Mouse (Mus musculus) ES-Bruce4 (cell line): ENCODE data around the gene Ttc12. TPM values are rescaled to one million over a fixed set of nuclear protein-coding genes. Genes with fewer than 3 reads are reported as not detected.

Experiments
- H3K27ac ChIP-seq: 2 replicates; pipeline ENCODE4 v1.5.1; 2012; ENCODE audit warnings: low read length, inconsistent platforms; ENCODE audit not compliant: insufficient read depth
- H3K27me3 ChIP-seq: 2 replicates; pipeline ENCODE4 v1.6.1; 2012; ENCODE audit warnings: mild to moderate bottlenecking, low read length, inconsistent platforms; ENCODE audit not compliant: control insufficient read depth, poor library complexity, insufficient read depth, severe bottlenecking
- H3K36me3 ChIP-seq: 2 replicates; pipeline ENCODE4 v1.6.1; 2012; ENCODE audit warnings: inconsistent platforms, mild to moderate bottlenecking, low read length, moderate library complexity; ENCODE audit not compliant: control insufficient read depth, poor library complexity, insufficient read depth, severe bottlenecking
- H3K4me1 ChIP-seq: one replicate; pipeline ENCODE4 v1.8.1; 2011; ENCODE audit warnings: low read length; ENCODE audit not compliant: control insufficient read depth, insufficient read depth
- H3K4me3 ChIP-seq: 2 replicates; pipeline ENCODE4 v1.5.1; 2011; ENCODE audit warnings: low read depth, mild to moderate bottlenecking, low read length
- H3K9ac ChIP-seq: 2 replicates; pipeline ENCODE4 v1.6.1; 2012; ENCODE audit warnings: low read depth, mild to moderate bottlenecking, inconsistent platforms; ENCODE audit not compliant: poor library complexity, severe bottlenecking
- H3K9me3 ChIP-seq: replicated peaks from 2 replicates; pipeline ENCODE4 v1.6.1; 2012; ENCODE audit warnings: mild to moderate bottlenecking, low read length, inconsistent platforms; ENCODE audit not compliant: control insufficient read depth, poor library complexity, insufficient read depth, severe bottlenecking
- CTCF ChIP-seq: IDR thresholded peaks from one replicate; pipeline ENCODE4 v1.8.1; 2011; ENCODE audit warnings: low read depth, low read length
- EP300 ChIP-seq: IDR thresholded peaks from 2 replicates; pipeline ENCODE4 v1.6.1; 2011; ENCODE audit warnings: low read depth, low read length; ENCODE audit not compliant: insufficient read depth
- POLR2A ChIP-seq: IDR thresholded peaks from one replicate; pipeline ENCODE4 v1.8.1; 2011; ENCODE audit warnings: low read length; ENCODE audit not compliant: insufficient read depth
- polyA plus RNA-seq: library from polyadenylated mRNA; stranded (reverse); fragments of >200 nt; gene quantifications from 2 replicates; pipeline ENCODE4 v1.2.4, GENCODE M21; 2011; ENCODE audit warnings: low read depth; ENCODE audit not compliant: missing spikeins, insufficient read depth, insufficient read length

Gene Ttc12
- polyA plus RNA-seq, 1 experiment = 12.6 TPM

DNA sequence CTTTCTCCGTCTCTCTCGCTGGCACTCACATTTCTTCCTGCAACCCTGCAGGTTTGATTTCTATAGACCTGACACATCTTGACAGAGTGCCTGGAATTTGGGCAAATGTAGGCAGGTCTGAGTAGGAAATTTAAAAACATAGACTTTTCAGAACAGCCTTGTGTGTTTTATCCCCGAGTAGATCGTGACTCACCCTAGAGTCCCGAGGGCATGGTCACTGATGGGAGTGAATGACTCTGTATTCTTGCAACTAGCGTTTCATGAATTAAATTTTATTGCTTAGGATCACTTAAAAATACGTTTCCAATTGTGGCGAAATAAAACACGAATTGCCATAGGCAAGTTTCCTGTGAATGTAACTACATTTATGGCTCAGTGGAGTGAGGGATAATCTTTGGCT is 37.9 kb upstream of the Ttc12 start:
- Histone ChIP-seq H3K4me1 (no peaks in the 10 kb centered on the region), H3K36me3 (no peaks in the 10 kb centered on the region), H3K27me3 (no peaks in the 10 kb centered on the region), H3K4me3 (no peak overlapping the region), H3K9me3 (no peaks in the 10 kb centered on the region), H3K27ac (no peak overlapping the region), H3K9ac (no peak overlapping the region)
- TF ChIP-seq EP300 (no peak), POLR2A (no peak), CTCF (no peak)

DNA sequence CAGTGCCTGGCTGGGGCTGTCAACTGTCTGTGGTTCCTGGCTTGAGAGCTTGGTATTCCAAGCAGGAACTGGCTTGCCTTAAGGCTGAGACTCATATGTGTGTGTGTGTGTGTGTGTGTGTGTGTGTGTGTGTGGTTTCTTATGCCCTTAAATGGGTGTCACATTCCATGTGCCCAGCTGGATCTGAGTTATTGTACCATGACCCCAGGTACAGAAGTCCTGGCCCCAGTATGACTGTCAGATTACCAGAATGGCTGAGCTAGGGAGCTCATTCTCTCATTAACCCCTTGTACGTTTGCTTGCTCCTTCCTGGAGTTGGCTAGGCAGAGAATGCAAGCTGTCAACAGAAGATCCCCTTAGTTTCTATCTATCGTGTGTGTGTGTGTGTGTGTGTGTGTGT is 28.3 kb upstream of the Ttc12 start:
- TF ChIP-seq POLR2A = no peak
- TF ChIP-seq CTCF = no peak
- TF ChIP-seq EP300 = no peak
- H3K9me3 ChIP-seq = no peaks in the 10 kb centered on the region
- H3K4me1 ChIP-seq = peaks cover 2% of the 10 kb centered on the region
- H3K4me3 ChIP-seq = no peak overlapping the region
- H3K27ac ChIP-seq = no peak overlapping the region
- no peaks in the 10 kb centered on the region for H3K36me3 ChIP-seq
- no peak overlapping the region for H3K9ac ChIP-seq
- H3K27me3 ChIP-seq = no peaks in the 10 kb centered on the region

DNA sequence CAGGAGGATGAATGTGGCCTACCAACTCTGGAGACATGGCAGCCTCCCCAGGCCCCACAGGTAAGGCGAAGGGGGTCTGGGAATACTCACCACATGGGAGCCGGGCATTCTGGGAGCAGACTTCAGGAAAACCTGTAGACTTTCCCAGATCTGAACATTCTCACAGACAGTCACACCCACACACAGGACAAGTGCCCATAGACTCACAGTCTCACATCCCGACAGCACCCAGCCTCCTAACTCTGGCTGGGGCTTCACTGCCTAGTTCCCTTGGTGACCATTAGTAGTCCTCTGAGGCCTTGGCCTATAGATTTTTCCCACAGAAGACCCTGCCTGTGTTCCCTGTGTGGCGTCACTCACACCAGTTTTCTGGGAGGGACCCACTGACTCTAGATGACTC is 24.6 kb upstream of the Ttc12 start:
- H3K9ac ChIP-seq = no peak overlapping the region
- H3K4me3 ChIP-seq = no peak overlapping the region
- H3K4me1 ChIP-seq = no peaks in the 10 kb centered on the region
- no peak overlapping the region for H3K27ac ChIP-seq
- no peaks in the 10 kb centered on the region for H3K27me3 ChIP-seq
- no peaks in the 10 kb centered on the region for H3K36me3 ChIP-seq
- no peaks in the 10 kb centered on the region for H3K9me3 ChIP-seq
- TF ChIP-seq POLR2A (no peak), CTCF (no peak), EP300 (no peak)

DNA sequence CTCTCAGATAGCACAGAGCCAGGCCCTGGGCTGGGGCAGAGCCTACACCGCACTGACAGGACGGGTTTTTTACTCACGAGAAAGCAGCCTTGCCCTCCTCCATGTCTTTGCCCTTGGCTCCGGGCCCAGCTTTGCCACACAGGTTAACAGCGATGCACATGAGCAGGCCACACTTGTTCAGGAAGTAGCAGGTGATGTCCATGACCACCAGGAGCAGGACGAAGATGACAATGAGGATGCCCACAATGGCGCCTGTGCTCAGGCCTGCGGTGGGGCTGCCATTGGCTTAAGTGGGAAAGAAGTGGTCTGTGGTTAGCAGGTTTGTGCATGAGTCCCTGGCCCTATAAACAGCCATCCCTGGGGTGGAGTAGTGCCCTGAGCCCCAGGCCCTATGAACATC is 23.6 kb upstream of the Ttc12 start:
- Histone ChIP-seq H3K4me1 (no peaks in the 10 kb centered on the region), H3K36me3 (no peaks in the 10 kb centered on the region), H3K4me3 (no peak overlapping the region), H3K9me3 (no peaks in the 10 kb centered on the region), H3K9ac (no peak overlapping the region), H3K27me3 (no peaks in the 10 kb centered on the region), H3K27ac (no peak overlapping the region)
- TF ChIP-seq EP300 = no peak
- TF ChIP-seq CTCF = no peak
- TF ChIP-seq POLR2A = no peak

DNA sequence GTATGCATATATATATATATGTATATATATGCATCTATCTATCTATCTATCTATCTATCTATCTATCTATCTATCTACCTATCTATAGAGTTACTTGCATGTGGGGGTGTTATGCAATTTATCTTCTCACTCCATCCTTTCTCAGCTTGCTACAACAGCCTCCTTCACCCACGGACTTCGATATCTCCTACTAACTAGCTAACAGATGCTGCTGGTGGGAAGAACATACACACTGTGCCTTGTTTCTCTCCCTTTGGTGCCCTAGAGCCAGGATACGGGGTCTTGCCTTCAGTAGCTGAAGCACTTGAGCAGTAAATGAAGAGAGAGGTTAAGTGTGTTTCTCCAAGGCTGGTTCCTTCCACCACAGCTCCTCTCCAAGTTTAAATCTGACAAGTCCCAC is 23.1 kb upstream of the Ttc12 start:
- Histone ChIP-seq H3K36me3 (no peaks in the 10 kb centered on the region), H3K9me3 (no peaks in the 10 kb centered on the region), H3K9ac (no peak overlapping the region), H3K27me3 (no peaks in the 10 kb centered on the region), H3K4me3 (no peak overlapping the region), H3K4me1 (no peaks in the 10 kb centered on the region), H3K27ac (no peak overlapping the region)
- TF ChIP-seq EP300 (no peak), CTCF (no peak), POLR2A (no peak)

DNA sequence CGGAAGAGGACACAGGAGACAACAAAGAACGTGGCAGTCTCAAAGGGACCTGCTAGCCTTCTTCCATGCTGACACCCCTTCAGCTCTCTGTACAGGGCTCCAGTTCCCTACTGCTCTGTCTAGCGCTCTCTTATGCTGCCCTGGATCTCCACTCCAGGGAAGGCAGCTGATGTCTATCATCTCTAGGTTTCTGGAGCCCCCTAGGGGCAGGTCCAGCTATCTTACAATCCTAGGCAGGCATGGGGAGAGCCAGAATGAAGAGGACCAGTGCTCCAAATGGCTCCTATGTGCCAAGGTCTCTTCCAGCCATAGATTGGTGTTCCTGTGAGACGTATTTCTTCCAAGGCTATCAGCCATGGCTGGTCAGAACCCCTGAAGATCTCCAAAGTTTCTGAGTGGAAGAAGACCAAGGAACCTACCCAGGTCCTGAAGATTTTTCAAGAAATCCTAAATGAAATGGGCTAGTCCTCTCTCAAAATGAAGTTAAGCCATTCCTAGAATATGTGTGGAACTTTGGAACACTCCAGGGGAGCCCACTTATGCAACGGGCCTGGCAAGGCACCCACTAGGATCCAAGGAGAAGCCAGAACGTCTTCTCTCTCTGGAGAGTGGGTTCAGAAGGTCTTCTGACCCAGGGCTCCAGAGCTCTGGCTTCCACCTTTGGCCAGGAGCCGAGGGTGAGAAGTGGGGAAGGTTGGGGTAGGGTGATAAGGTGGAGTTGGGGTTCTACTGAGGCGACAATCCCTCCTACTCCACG is 22.0 kb upstream of the Ttc12 start:
- H3K27ac ChIP-seq = no peak overlapping the region
- H3K4me1 ChIP-seq = no peaks in the 10 kb centered on the region
- no peaks in the 10 kb centered on the region for H3K9me3 ChIP-seq
- no peak overlapping the region for H3K9ac ChIP-seq
- no peak overlapping the region for H3K4me3 ChIP-seq
- no peaks in the 10 kb centered on the region for H3K36me3 ChIP-seq
- H3K27me3 ChIP-seq = no peaks in the 10 kb centered on the region
- peak; percentile 11 for TF ChIP-seq CTCF
- TF ChIP-seq EP300 = no peak
- TF ChIP-seq POLR2A = no peak
